Mouse (Mus musculus) layer of hippocampus, adult 2 months (tissue): ENCODE data around the gene Setmar. TPM values are rescaled to one million over a fixed set of nuclear protein-coding genes. Genes with fewer than 3 reads are reported as not detected.
A peak's percentile ranks its signal among the peaks of the same experiment; 100 is the strongest.

Experiments used
- DNase-seq, 2 experiments: peaks; one replicate each; pipeline ENCODE4 v3.0.0; 2022; ENCODE audit warnings: low spot score in 2 of 2
- H3K27ac ChIP-seq: fragments of 200-600 bp; 2 replicates; pipeline ENCODE4 v1.8.1; 2022
- H3K4me3 ChIP-seq: fragments of 200-600 bp; 2 replicates; pipeline ENCODE4 v1.8.1; 2022; ENCODE audit warnings: mild to moderate bottlenecking
- CTCF ChIP-seq: fragments of 200-600 bp; conservative IDR thresholded peaks from 2 replicates; pipeline ENCODE4 v1.8.1; 2022; ENCODE audit warnings: antibody characterized with exemption, mild to moderate bottlenecking, moderate library complexity
- total RNA-seq, 2 experiments: library from RNA; stranded (reverse); gene quantifications; 2 replicates each; pipeline ENCODE4 v1.2.3; 2021

The Setmar gene
- total RNA-seq, 2 experiments from 2014 or later: 7.6 to 9.0 TPM

DNA sequence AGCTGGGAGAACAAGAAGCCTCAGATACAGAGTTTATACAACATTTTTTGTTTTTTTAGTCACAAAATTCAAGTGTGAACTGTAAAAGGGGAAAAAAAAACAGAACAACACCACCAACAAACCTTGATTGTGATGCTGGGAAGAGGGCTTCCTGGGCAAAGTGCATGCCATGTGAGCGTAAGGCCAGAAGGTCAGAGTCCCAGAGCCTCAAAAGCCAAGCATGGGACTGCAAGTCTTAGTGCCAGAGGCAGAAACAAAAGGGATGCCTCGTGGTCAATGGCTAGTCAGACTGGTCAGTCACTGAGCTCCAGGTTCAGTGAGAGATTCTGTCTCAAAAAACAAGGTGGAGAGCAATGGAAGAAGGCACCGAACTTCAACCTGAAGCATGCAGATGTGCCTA lies 27.8 kb downstream of the Setmar start:
- Histone ChIP-seq H3K4me3 (no peak overlapping the region), H3K27ac (no peak overlapping the region)
- no peak for TF ChIP-seq CTCF
- DNase-seq: no peak

DNA sequence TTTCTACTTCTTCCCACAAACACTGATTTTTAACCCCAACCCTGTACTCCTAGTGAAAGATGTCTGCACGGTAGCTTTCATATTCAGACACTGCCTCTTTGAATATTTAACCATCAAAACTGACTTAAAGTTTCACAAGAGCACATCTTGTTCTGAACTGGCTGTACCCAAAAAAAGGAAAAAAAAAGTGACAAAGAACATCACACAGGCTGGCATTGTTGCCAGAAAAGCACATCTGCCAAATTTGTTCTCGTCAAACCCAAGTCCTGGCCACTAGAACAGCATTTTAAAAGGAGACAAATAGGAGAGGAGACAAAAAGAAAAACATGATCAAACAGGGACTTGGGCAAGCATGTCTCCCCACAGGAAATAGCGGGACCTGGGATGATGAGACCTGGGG lies 28.6 kb downstream of the Setmar start:
- Histone ChIP-seq H3K4me3 (no peak overlapping the region), H3K27ac (0 out of 2 replicates have a peak overlapping the region, but pooled peaks have one; percentile 14)
- DNase-seq: no peak
- no peak for TF ChIP-seq CTCF

DNA sequence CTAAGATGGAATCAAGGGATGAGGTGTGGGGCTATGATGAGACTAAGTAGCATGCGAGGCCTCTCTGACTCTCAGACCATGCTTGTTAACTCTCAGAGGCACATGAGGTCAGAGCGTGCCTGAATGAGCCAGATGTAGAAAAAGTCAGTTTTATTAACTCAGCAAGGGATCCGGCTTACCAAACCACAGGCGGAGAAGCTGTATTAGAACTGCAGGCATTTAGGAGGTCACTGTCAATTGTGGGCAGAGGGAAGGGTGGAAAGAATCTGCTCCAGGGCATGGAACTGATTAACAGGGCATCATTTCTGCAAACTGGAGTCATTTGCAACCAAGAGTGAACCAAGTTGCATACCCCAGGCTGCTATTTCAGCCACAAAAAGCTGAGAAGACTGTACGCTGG lies 30.6 kb downstream of the Setmar start:
- no peak overlapping the region for H3K27ac ChIP-seq
- no peak for TF ChIP-seq CTCF
- DNase-seq: no peak
- H3K4me3 ChIP-seq: no peak overlapping the region

DNA sequence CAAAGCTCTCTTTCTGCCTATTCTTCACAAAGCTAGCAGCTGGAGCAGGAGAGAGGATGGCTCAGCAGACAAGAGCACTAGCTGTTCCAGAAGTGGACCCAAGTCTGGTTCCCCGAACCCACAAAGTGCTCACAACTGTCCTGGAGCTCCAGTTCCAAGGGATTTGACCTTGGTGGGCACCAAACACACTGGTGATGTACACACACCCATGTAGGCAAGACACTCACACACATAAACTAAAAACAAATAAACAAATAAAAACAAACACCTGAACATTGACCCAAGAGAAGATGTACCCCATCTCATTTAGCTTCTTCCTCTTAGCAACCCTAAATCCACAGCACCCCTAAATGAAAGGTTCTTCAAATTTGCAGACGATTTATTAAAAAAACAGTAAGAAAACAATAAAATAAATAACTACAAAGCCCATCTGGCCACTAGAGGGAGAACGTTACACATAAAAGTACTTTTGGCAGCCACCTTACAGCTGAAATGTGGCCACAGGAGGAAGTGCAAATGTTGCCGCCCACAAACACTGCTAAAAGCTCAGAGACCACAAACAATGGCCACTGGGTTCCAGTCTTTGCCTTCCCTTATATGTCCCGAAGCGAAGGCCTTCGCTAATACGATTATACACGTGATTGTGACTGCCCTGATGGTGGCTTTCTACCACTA lies 33.5 kb downstream of the Setmar start:
- Histone ChIP-seq H3K27ac (no peak overlapping the region), H3K4me3 (peak overlapping the region; percentile 38)
- TF ChIP-seq CTCF: peak; percentile 92
- peak; percentile 50 to 62 for DNase-seq

DNA sequence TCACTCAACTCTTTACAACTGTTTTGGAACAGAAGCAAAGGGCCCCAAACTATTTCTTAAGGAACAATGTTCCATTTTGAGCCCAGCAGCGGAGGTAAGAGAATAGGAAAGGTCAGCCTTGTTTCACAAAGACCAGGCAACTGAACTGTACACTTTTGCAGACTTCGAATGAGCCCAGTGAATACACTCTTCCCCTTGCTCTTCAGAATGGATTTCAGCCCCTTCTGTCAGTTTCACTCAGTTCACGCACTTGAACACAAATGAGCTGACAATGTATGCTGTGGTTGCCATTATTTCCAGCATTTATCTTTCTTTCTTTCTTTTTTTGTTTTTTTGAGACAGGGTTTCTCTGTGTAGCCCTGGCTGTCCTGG lies 34.0 kb downstream of the Setmar start:
- DNase-seq: no peak
- peak overlapping the region; percentile 38 for H3K4me3 ChIP-seq
- no peak overlapping the region for H3K27ac ChIP-seq
- no peak for TF ChIP-seq CTCF

DNA sequence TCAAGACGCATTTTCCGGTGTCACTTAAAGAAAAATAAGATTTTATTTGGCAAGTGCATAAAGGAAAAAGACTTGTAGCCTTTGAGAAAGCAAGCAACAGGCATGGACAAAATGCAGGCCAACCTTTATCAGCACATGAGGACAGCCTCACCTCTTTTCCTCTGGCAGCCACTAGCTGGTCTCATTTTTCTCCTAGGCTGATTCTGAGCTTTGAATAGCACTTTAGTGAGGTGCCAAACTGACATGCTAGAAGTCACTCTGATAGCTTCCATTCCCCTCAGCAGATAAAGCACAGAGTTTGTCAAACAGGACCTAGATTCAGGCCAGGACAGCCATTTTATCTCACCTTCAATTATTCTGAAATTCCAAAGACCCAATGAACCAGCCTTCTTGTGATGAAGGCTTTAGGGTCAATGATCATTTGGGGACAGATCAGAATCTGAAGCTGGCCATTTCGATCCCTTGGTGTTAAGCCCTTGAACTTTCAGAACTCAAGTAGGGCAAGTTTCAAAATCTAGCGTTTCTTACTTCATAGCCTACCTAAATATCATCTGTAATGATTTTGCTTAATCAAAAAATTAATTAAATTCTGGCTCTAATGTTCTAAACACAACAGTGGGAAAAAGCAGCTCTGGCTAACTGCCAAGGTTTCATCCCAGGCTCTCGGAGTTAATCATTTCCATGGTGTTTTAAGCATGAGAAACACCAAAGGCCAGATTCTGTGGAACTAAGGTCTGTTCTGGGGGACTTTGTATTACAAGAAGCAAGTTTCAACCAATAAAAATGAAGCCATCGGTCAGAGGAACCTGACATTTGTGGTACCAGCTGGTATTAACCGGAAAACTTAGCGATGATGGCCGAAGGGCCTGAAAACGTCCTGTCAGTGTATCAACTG lies 37.3 kb downstream of the Setmar start:
- TF ChIP-seq CTCF: no peak
- no peak for DNase-seq
- Histone ChIP-seq H3K27ac (no peak overlapping the region), H3K4me3 (no peak overlapping the region)

DNA sequence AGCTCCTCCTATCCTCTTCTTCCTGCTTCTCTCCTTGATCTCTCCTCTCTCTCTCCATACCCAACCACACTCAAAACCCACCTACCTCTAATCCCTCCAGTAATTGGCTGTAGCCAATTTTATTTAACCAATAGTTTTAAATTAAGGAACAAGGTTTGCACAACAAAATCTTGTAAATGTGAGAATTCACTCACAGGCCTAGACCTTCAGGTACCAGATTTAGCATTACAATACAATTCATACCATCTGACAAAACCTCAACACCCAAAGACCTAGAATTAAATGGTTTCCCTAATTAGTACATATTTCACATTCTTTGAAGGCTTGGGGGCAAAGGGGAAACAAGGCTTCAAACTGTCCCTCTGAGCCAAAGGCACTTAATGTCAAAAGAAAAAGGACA lies 42.5 kb downstream of the Setmar start:
- no peak for TF ChIP-seq CTCF
- Histone ChIP-seq H3K27ac (no peak overlapping the region), H3K4me3 (no peak overlapping the region)

DNA sequence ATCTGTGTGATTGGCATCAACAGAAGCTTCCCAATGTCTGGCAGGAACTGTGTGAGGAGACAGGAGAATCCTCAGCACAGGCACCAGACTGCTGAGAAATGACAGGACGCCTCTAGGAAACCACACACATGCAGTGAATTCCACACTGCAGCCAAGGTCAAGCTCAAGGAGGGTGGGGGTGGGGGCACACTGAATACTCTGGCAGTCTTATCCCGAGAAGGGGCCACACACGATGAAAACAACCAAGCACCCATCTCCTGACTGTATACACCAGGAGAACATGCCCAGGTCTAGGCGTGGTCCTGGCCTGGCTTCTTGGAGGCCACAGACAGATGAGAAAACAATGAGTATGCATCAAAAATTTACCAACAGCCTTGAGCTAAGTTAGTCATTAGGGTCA lies 45.5 kb downstream of the Setmar start:
- TF ChIP-seq CTCF: no peak
- no peak overlapping the region for H3K4me3 ChIP-seq
- DNase-seq: no peak
- no peak overlapping the region for H3K27ac ChIP-seq

More for the DNA sequence above, 42.5 kb downstream of the Setmar start:
- no peak for DNase-seq

DNA sequence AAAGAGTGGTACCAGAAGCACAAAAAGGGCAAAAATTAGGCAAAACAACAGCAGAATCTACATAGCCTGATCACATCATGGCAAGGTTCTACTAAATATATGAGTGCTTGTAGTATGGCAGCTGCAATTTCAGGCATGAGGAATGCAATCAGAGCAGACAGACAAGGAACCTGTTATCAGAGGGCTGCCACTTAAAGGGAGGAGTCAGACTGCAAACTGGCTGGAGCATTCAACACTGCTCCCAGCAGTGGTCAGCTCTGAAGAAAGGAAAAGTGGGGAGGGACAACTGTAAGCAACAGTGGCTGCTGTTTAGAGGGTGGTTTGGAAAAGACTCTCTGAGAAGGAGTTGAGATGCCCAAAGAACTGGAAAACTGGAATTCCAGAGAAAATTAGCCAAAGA lies 46.8 kb downstream of the Setmar start:
- H3K27ac ChIP-seq: no peak overlapping the region
- no peak for TF ChIP-seq CTCF
- no peak for DNase-seq
- no peak overlapping the region for H3K4me3 ChIP-seq

DNA sequence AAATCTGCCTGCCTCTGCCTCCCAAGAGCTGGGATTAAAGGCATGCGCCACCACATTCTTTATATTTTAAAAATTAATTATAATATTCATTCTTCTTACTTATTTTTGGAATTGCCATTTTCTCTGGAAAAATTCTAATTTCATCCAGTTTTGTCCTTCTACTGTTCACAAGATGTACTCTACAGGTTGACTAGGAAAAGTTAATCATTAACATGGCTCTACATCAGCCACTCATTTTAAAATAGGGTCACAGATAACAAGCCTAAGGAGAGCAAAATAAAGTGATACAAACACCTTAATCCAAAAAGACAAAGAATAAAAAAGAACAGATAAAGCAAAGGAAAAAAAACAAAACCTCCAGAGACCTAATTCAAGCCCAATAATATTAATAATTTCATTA lies 50.1 kb downstream of the Setmar start:
- Histone ChIP-seq H3K4me3 (no peak overlapping the region), H3K27ac (no peak overlapping the region)
- no peak for DNase-seq
- no peak for TF ChIP-seq CTCF

DNA sequence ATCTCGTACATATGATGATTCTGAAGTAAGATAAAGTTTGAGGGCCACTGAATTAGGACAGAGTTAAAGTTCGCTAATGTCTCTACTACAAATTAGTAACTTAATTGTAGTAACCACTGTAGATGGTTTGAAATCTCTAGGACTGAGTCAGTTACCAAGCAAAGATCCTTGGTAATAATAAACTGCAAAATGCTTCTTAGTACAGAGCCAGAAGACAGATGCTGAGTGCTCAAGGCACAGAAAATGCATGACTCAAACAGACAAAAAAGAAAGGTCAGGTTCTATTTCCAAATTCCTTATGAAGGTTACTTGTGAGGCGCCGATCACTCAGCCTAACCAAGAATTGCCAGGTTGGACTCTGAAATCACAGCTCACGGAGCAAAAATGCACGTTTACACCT lies 53.0 kb downstream of the Setmar start:
- Histone ChIP-seq H3K27ac (no peak overlapping the region), H3K4me3 (no peak overlapping the region)
- no peak for TF ChIP-seq CTCF
- no peak for DNase-seq

DNA sequence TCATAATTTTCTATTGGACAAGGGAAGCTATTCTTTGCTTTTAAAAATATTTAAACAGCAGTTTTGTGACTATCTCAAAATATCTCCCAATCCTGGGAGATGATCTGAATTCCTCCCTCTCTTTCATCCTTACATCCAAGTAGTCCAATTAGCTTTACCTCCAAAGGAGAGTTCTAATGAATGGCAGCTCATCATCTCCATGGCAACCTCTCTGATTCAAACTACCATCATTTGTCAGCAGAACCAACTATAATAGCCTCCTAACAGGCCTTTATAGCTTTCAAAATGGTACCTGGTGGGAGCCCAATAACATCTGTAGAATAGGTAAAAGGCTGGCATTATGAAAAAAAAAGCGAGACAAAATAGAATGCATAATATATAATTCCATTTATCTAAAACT lies 60.6 kb downstream of the Setmar start:
- H3K4me3 ChIP-seq: no peak overlapping the region
- no peak for TF ChIP-seq CTCF
- no peak overlapping the region for H3K27ac ChIP-seq
- DNase-seq: no peak

DNA sequence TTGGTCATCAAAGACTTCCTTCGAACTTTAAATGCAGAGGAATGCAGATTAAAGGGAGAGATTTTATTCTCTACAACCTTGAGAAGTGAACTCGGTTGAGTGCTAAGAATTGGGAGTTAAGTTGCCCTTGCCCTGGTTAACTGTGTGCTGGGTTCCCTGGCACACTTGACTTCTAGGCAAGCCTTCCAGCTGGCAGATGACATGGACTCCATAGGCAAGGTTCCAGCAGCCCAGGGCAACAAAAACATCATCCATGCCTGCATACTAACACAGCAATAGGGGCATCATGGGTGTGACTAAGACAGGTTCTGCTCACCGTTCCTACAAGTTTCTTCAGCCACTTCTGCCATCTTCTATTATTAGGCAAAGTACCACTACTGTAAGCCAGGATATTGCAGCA lies 61.8 kb downstream of the Setmar start:
- no peak overlapping the region for H3K27ac ChIP-seq
- DNase-seq: no peak
- no peak for TF ChIP-seq CTCF
- no peak overlapping the region for H3K4me3 ChIP-seq

Other genes starting within 250 kb of the Setmar start
- gene Sumf1, start 120.5 kb downstream of the Setmar start, total RNA-seq: 10 to 100 TPM; 20.6 to 21.9 TPM
- gene Itpr1, start 148.1 kb downstream of the Setmar start, total RNA-seq: 100 to 1,000 TPM; 317 to 337 TPM